Mouse (Mus musculus): ENCODE measurements around the gene Smok3c.
"Not testable (repeated sequence)": the region's sequence is repeated elsewhere in the genome, so short reads cannot be mapped to it uniquely, and the experiment has no call there.

The Smok3c gene

DNA sequence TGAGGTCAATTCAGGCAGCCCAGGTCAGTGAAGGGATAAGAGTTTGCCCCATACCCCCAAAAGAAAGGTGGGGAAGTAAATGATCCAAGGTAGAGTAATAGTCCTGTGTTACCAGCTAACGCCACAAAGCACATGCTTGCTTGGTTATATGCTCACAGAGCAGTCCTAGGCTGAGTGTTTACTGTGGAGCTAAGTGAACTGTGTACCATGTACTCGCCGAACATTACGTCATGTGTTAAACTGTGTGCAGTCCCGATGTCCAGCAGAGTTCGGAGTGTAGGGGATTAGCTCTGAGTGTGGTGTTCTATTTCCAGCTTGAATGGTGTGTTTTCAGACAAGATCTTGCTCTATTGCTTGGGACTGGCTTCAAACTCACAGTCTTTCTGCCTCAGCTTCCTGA, 41.5 kb downstream of the Smok3c start:
- no peak for DNase-seq (ENCODE audit: extremely low spot score)

DNA sequence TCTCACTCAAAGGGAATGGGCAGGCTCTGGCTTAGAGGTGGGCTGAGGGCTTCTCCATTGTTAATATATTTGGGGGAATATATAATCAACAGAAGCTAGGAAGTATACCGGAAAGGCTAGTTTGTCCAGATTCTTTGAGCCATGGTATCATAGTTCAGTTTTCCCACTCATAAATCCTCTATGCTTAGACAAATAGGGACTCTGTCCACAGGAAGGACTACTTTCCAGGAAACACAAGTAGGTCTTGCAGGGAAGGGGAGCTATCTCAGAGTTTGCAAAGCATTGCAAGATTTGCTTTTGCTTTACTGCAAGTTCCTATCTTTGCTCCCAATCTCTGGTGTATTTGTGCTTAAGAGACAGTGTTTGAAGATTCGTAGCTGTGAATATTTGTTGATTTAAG, 52.0 kb downstream of the Smok3c start:
- DNase-seq (ENCODE audit: extremely low spot score) = no peak

DNA sequence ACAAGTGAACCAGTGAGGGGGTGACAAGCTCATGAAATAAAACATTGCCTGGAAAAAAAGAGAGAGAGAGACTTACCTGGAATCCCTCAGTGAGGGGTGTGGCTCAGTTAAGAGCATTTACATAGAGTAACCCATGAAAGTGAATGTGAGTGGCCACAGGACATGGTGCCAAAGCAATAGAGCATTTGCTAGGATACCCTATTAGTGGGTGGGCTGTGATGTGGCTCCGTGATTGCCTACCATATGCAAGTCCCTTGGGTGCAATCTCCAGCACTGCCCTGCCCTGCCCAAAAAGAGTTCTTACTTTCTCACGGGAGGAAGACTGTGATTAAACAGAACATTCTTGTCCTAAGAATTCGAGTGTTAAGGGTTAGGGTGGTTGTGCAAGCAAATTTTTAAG, 54.1 kb downstream of the Smok3c start:
- no peak for DNase-seq (ENCODE audit: extremely low spot score)

DNA sequence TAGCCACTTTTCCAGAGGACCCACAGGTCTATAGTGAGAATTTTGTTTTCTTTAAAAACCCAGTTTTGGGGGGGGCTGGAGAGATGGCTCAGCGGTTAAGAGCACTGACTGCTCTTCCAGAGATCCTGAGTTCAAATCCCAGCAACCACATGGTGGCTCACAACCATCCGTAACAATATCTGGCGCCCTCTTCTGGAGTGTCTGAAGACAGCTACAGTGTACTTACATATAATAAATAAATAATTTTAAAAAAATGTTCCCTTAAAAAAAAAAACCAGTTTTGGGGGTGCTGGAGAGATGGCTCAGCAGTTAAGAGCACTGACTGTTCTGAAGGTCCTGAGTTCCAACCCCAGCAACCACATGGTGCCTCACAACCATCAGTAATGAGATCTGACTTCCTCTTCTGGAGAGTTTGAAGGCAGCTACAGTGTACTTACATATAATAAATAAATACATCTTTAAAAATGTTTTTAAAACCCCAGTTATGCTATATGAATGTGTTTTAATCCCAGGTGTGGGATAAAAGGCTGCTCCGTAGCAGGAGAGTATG, 56.9 kb downstream of the Smok3c start:
- DNase-seq (ENCODE audit: extremely low spot score) = not testable (repeated sequence)
